Mouse (Mus musculus): ENCODE measurements at regions not wholly inside any gene's neighbourhood (a gene's known extent, or its start where the extent isn't known, plus 50 kb on each side); places are given as distances from the start of the nearest gene placed in this dataset.

- no peak for DNase-seq (ENCODE audit: low spot score in 2 of 2)
Measured at GRCm38 (mm10) chr2:51452816-51453215, 174.5 kb upstream of the Tas2r134 start.

- DNase-seq (ENCODE audit: low spot score in 2 of 2): no peak
Measured at GRCm38 (mm10) chr2:51448121-51448520, 179.2 kb upstream of the Tas2r134 start.

GRCm38 (mm10) chr2:51447616-51448015 lies 179.7 kb upstream of the Tas2r134 start:
- DNase-seq (ENCODE audit: low spot score in 2 of 2): no peak

- no peak for DNase-seq (ENCODE audit: low spot score in 2 of 2)
Measured at GRCm38 (mm10) chr2:51444386-51445080, 182.8 kb upstream of the Tas2r134 start.

- no peak for DNase-seq (ENCODE audit: low spot score in 2 of 2)
Measured at GRCm38 (mm10) chr2:51443946-51444345, 183.4 kb upstream of the Tas2r134 start.

GRCm38 (mm10) chr2:51439047-51439446 lies 188.3 kb upstream of the Tas2r134 start:
- DNase-seq (ENCODE audit: low spot score in 2 of 2): no peak

- no peak for DNase-seq (ENCODE audit: low spot score in 2 of 2)
Measured at GRCm38 (mm10) chr2:51436590-51436989, 190.7 kb upstream of the Tas2r134 start.

GRCm38 (mm10) chr2:51431564-51431963 lies 195.7 kb upstream of the Tas2r134 start:
- DNase-seq (ENCODE audit: low spot score in 2 of 2): no peak

- DNase-seq (ENCODE audit: low spot score in 2 of 2): no peak
Measured at GRCm38 (mm10) chr2:51429716-51430115, 197.6 kb upstream of the Tas2r134 start.

- DNase-seq (ENCODE audit: low spot score in 2 of 2): no peak
Measured at GRCm38 (mm10) chr2:51422442-51422841, 204.9 kb upstream of the Tas2r134 start.

GRCm38 (mm10) chr2:51417908-51418690 lies 209.2 kb upstream of the Tas2r134 start:
- no peak for DNase-seq (ENCODE audit: low spot score in 2 of 2)

GRCm38 (mm10) chr2:51388390-51388789 lies 238.9 kb upstream of the Tas2r134 start:
- no peak for DNase-seq (ENCODE audit: low spot score in 2 of 2)

- no peak for DNase-seq (ENCODE audit: low spot score in 2 of 2)
Measured at GRCm38 (mm10) chr2:51387136-51387535, 238.2 kb upstream of the Rnd3 start.

GRCm38 (mm10) chr2:51376597-51376996 lies 227.7 kb upstream of the Rnd3 start:
- no peak for DNase-seq (ENCODE audit: low spot score in 2 of 2)

GRCm38 (mm10) chr2:51374636-51375035 lies 225.7 kb upstream of the Rnd3 start:
- DNase-seq (ENCODE audit: low spot score in 2 of 2): no peak

GRCm38 (mm10) chr2:51372771-51373170 lies 223.9 kb upstream of the Rnd3 start:
- DNase-seq (ENCODE audit: low spot score in 2 of 2): no peak

GRCm38 (mm10) chr2:51362825-51363616 lies 214.1 kb upstream of the Rnd3 start:
- DNase-seq (ENCODE audit: low spot score in 2 of 2): no peak

GRCm38 (mm10) chr2:51355281-51355680 lies 206.4 kb upstream of the Rnd3 start:
- DNase-seq (ENCODE audit: low spot score in 2 of 2): no peak

GRCm38 (mm10) chr2:51354800-51355199 lies 205.9 kb upstream of the Rnd3 start:
- DNase-seq (ENCODE audit: low spot score in 2 of 2): no peak

- DNase-seq (ENCODE audit: low spot score in 2 of 2): no peak
Measured at GRCm38 (mm10) chr2:51349614-51350013, 200.7 kb upstream of the Rnd3 start.

GRCm38 (mm10) chr2:51348774-51349173 lies 199.9 kb upstream of the Rnd3 start:
- DNase-seq (ENCODE audit: low spot score in 2 of 2): no peak

- no peak for DNase-seq (ENCODE audit: low spot score in 2 of 2)
Measured at GRCm38 (mm10) chr2:51347086-51347485, 198.2 kb upstream of the Rnd3 start.

Data from layer of hippocampus, adult 8-10 months (tissue).